Mouse (Mus musculus): ENCODE data around the gene Sco2. TPM values are rescaled to one million over a fixed set of nuclear protein-coding genes. Genes with fewer than 3 reads are reported as not detected.

Sco2 gene
- total RNA-seq, 1 experiment = 46.4 TPM

- DNase-seq (ENCODE audit: low read depth, low spot score) = no peak
- no peak overlapping the region for H3K27ac ChIP-seq (ENCODE audit: insufficient read depth, low read depth, low read length, poor library complexity, severe bottlenecking)
- in situ Hi-C loops (cut with MboI; ENCODE audit: low sequenced_read_pairs in 2 of 2, unreplicated experiment in 2 of 2) = no loop called here
- H3K4me3 ChIP-seq (ENCODE audit: insufficient read depth in 1 of 2, low read depth in 1 of 2, low read length in 2 of 2, poor library complexity in 1 of 2, severe bottlenecking in 1 of 2) = no peak overlapping the region
- H3K36me3 ChIP-seq (ENCODE audit: control insufficient read depth, insufficient read depth, low read length, poor library complexity, severe bottlenecking) = no peaks in the 10 kb centered on the region
- no peak overlapping the region for H3K9ac ChIP-seq (ENCODE audit: insufficient read depth, low read depth, low read length, poor library complexity, severe bottlenecking)
- H3K9me3 ChIP-seq (ENCODE audit: control insufficient read depth, insufficient read depth, low read depth, low read length) = no peaks in the 10 kb centered on the region
- TF ChIP-seq CHD2 (IDR thresholded peaks at IDR 0.05; ENCODE audit: low read depth, low read length) = no peak
- no peak for TF ChIP-seq ZC3H11A (IDR thresholded peaks at IDR 0.05; ENCODE audit: borderline replicate concordance, low read depth, low read length)
- TF ChIP-seq HCFC1 (IDR thresholded peaks at IDR 0.05; ENCODE audit: borderline replicate concordance, insufficient read depth, low read length) = no peak
- TF ChIP-seq ZNF384 (IDR thresholded peaks at IDR 0.05; ENCODE audit: low read depth, low read length) = no peak
- TF ChIP-seq MAFK (IDR thresholded peaks at IDR 0.05; ENCODE audit: insufficient read depth, low read depth, low read length) = no peak
- peaks cover 0 to 5% of the 10 kb centered on the region in 2 experiments; a peak in 1 of 4 replicates for H3K4me1 ChIP-seq (ENCODE audit: control insufficient read depth in 2 of 2, insufficient read depth in 2 of 2, low read length in 2 of 2, poor library complexity in 1 of 2)
Measured at GRCm38 (mm10) chr15:89396883-89397282, 23.2 kb upstream of the Sco2 start.

- TF ChIP-seq CHD2 (IDR thresholded peaks at IDR 0.05; ENCODE audit: low read depth, low read length) = no peak
- TF ChIP-seq MAFK (IDR thresholded peaks at IDR 0.05; ENCODE audit: insufficient read depth, low read depth, low read length) = no peak
- TF ChIP-seq ZC3H11A (IDR thresholded peaks at IDR 0.05; ENCODE audit: borderline replicate concordance, low read depth, low read length) = no peak
- TF ChIP-seq HCFC1 (IDR thresholded peaks at IDR 0.05; ENCODE audit: borderline replicate concordance, insufficient read depth, low read length) = no peak
- no peak for TF ChIP-seq ZNF384 (IDR thresholded peaks at IDR 0.05; ENCODE audit: low read depth, low read length)
- H3K4me3 ChIP-seq (ENCODE audit: insufficient read depth in 1 of 2, low read depth in 1 of 2, low read length in 2 of 2, poor library complexity in 1 of 2, severe bottlenecking in 1 of 2) = no peak overlapping the region
- no peak overlapping the region for H3K27ac ChIP-seq (ENCODE audit: insufficient read depth, low read depth, low read length, poor library complexity, severe bottlenecking)
- in situ Hi-C loops (cut with MboI; ENCODE audit: low sequenced_read_pairs in 2 of 2, unreplicated experiment in 2 of 2) = no loop called here
- no peaks in the 10 kb centered on the region for H3K36me3 ChIP-seq (ENCODE audit: control insufficient read depth, insufficient read depth, low read length, poor library complexity, severe bottlenecking)
- no peaks in the 10 kb centered on the region for H3K9me3 ChIP-seq (ENCODE audit: control insufficient read depth, insufficient read depth, low read depth, low read length)
- no peak overlapping the region for H3K9ac ChIP-seq (ENCODE audit: insufficient read depth, low read depth, low read length, poor library complexity, severe bottlenecking)
- peaks cover 0 to 6% of the 10 kb centered on the region in 2 experiments; a peak in 1 of 4 replicates for H3K4me1 ChIP-seq (ENCODE audit: control insufficient read depth in 2 of 2, insufficient read depth in 2 of 2, low read length in 2 of 2, poor library complexity in 1 of 2)
- DNase-seq (ENCODE audit: low read depth, low spot score) = no peak
Measured at GRCm38 (mm10) chr15:89390081-89390480, 16.4 kb upstream of the Sco2 start.

GRCm38 (mm10) chr15:89387127-89387526 is 13.5 kb upstream of the Sco2 start:
- no peak for DNase-seq (ENCODE audit: low read depth, low spot score)
- H3K9ac ChIP-seq (ENCODE audit: insufficient read depth, low read depth, low read length, poor library complexity, severe bottlenecking) = no peak overlapping the region
- in situ Hi-C loops (cut with MboI; ENCODE audit: low sequenced_read_pairs in 2 of 2, unreplicated experiment in 2 of 2) = no loop called here
- peaks cover 0 to 6% of the 10 kb centered on the region in 2 experiments; a peak in 1 of 4 replicates for H3K4me1 ChIP-seq (ENCODE audit: control insufficient read depth in 2 of 2, insufficient read depth in 2 of 2, low read length in 2 of 2, poor library complexity in 1 of 2)
- H3K36me3 ChIP-seq (ENCODE audit: control insufficient read depth, insufficient read depth, low read length, poor library complexity, severe bottlenecking) = no peaks in the 10 kb centered on the region
- TF ChIP-seq CHD2 (IDR thresholded peaks at IDR 0.05; ENCODE audit: low read depth, low read length) = no peak
- no peak overlapping the region for H3K27ac ChIP-seq (ENCODE audit: insufficient read depth, low read depth, low read length, poor library complexity, severe bottlenecking)
- peak overlapping the region; percentile 12 to 39; a peak in 2 of 4 replicates for H3K4me3 ChIP-seq (ENCODE audit: insufficient read depth in 1 of 2, low read depth in 1 of 2, low read length in 2 of 2, poor library complexity in 1 of 2, severe bottlenecking in 1 of 2)
- H3K9me3 ChIP-seq (ENCODE audit: control insufficient read depth, insufficient read depth, low read depth, low read length) = no peaks in the 10 kb centered on the region

- H3K36me3 ChIP-seq (ENCODE audit: control insufficient read depth, insufficient read depth, low read length, poor library complexity, severe bottlenecking) = no peaks in the 10 kb centered on the region
- in situ Hi-C loops (cut with MboI; ENCODE audit: low sequenced_read_pairs in 2 of 2, unreplicated experiment in 2 of 2) = no loop called here
- peak within 1 kb of the TSS; percentile 44 to 59; a peak in 3 of 4 replicates for H3K4me3 ChIP-seq (ENCODE audit: insufficient read depth in 1 of 2, low read depth in 1 of 2, low read length in 2 of 2, poor library complexity in 1 of 2, severe bottlenecking in 1 of 2)
- TF ChIP-seq HCFC1 (IDR thresholded peaks at IDR 0.05; ENCODE audit: borderline replicate concordance, insufficient read depth, low read length) (no peak), CHD2 (IDR thresholded peaks at IDR 0.05; ENCODE audit: low read depth, low read length) (no peak), ZC3H11A (IDR thresholded peaks at IDR 0.05; ENCODE audit: borderline replicate concordance, low read depth, low read length) (no peak), MAFK (IDR thresholded peaks at IDR 0.05; ENCODE audit: insufficient read depth, low read depth, low read length) (no peak), ZNF384 (IDR thresholded peaks at IDR 0.05; ENCODE audit: low read depth, low read length) (no peak)
- no peak within 1 kb of the TSS for H3K27ac ChIP-seq (ENCODE audit: insufficient read depth, low read depth, low read length, poor library complexity, severe bottlenecking)
- peak within 1 kb of the TSS; percentile 39; the same call in 1 of the 2 replicates for H3K9ac ChIP-seq (ENCODE audit: insufficient read depth, low read depth, low read length, poor library complexity, severe bottlenecking)
- H3K9me3 ChIP-seq (ENCODE audit: control insufficient read depth, insufficient read depth, low read depth, low read length) = no peaks in the 10 kb centered on the region
- DNase-seq (ENCODE audit: low read depth, low spot score) = no peak
- H3K4me1 ChIP-seq (ENCODE audit: control insufficient read depth in 2 of 2, insufficient read depth in 2 of 2, low read length in 2 of 2, poor library complexity in 1 of 2) = peaks cover 1 to 6% of the 10 kb centered on the region in 2 experiments; a peak in 1 of 4 replicates
Measured at GRCm38 (mm10) chr15:89384617-89385016, 11.0 kb upstream of the Sco2 start, which contains the start of gene Klhdc7b. TSS of gene Klhdc7b (plus strand) at chr15:89384917.

- TF ChIP-seq ZNF384 (IDR thresholded peaks at IDR 0.05; ENCODE audit: low read depth, low read length) = no peak
- TF ChIP-seq CHD2 (IDR thresholded peaks at IDR 0.05; ENCODE audit: low read depth, low read length) = no peak
- TF ChIP-seq ZC3H11A (IDR thresholded peaks at IDR 0.05; ENCODE audit: borderline replicate concordance, low read depth, low read length) = no peak
- no peak for TF ChIP-seq HCFC1 (IDR thresholded peaks at IDR 0.05; ENCODE audit: borderline replicate concordance, insufficient read depth, low read length)
- no peak for TF ChIP-seq MAFK (IDR thresholded peaks at IDR 0.05; ENCODE audit: insufficient read depth, low read depth, low read length)
- DNase-seq (ENCODE audit: low read depth, low spot score) = no peak
- Histone ChIP-seq H3K4me1 (ENCODE audit: control insufficient read depth in 2 of 2, insufficient read depth in 2 of 2, low read length in 2 of 2, poor library complexity in 1 of 2) (peaks cover 2 to 21% of the 10 kb centered on the region in 2 experiments; a peak in 2 of 4 replicates), H3K9ac (ENCODE audit: insufficient read depth, low read depth, low read length, poor library complexity, severe bottlenecking) (peak overlapping the region; percentile 60; the same call in 1 of the 2 replicates), H3K36me3 (ENCODE audit: control insufficient read depth, insufficient read depth, low read length, poor library complexity, severe bottlenecking) (no peaks in the 10 kb centered on the region), H3K9me3 (ENCODE audit: control insufficient read depth, insufficient read depth, low read depth, low read length) (no peaks in the 10 kb centered on the region), H3K4me3 (ENCODE audit: insufficient read depth in 1 of 2, low read depth in 1 of 2, low read length in 2 of 2, poor library complexity in 1 of 2, severe bottlenecking in 1 of 2) (peak overlapping the region; percentile 55 to 63), H3K27ac (ENCODE audit: insufficient read depth, low read depth, low read length, poor library complexity, severe bottlenecking) (no peak overlapping the region)
- in situ Hi-C loops (cut with MboI; ENCODE audit: low sequenced_read_pairs in 2 of 2, unreplicated experiment in 2 of 2) = no loop called here
Measured at GRCm38 (mm10) chr15:89379429-89379828, 5.8 kb upstream of the Sco2 start.

All from ES-E14 (cell line).